Mouse (Mus musculus) lung, postnatal 0 days (tissue): ENCODE data around the gene Cdc42bpa. TPM values are rescaled to one million over a fixed set of nuclear protein-coding genes. Genes with fewer than 3 reads are reported as not detected.

Experiments used
- ATAC-seq: fragments of 200-750 bp; cut with Nextera tagmentation; 2 replicates; pipeline ENCODE4 v1.8.0; 2017; ENCODE audit warnings: moderate library complexity
- DNase-seq: peaks from one replicate; pipeline ENCODE4 v3.0.0-alpha.2; 2016; ENCODE audit warnings: low spot score
- H3K27ac ChIP-seq: fragments of 300-500 bp; sonication (generic); 2 replicates; pipeline ENCODE4 v1.5.1; 2014; ENCODE audit warnings: antibody characterized with exemption, mild to moderate bottlenecking, low read length, mixed read lengths
- H3K27me3 ChIP-seq: fragments of 300-500 bp; sonication (generic); replicated peaks from 2 replicates; pipeline ENCODE4 v1.6.1; 2014; ENCODE audit warnings: low read length, mixed read lengths; ENCODE audit not compliant: insufficient read depth
- H3K36me3 ChIP-seq: fragments of 300-500 bp; sonication (generic); 2 replicates; pipeline ENCODE4 v1.6.1; 2014; ENCODE audit warnings: low read length, mixed read lengths; ENCODE audit not compliant: insufficient read depth
- H3K4me1 ChIP-seq: fragments of 300-500 bp; sonication (generic); 2 replicates; pipeline ENCODE4 v1.6.1; 2014; ENCODE audit warnings: antibody characterized with exemption, low read depth, low read length, mixed read lengths; ENCODE audit not compliant: insufficient read depth
- H3K4me2 ChIP-seq: fragments of 300-500 bp; sonication (generic); replicated peaks from 2 replicates; pipeline ENCODE4 v1.6.1; 2014; ENCODE audit warnings: low read depth, mild to moderate bottlenecking, low read length, moderate library complexity, mixed read lengths
- H3K4me3 ChIP-seq: fragments of 300-500 bp; sonication (generic); 2 replicates; pipeline ENCODE4 v1.5.1; 2014; ENCODE audit warnings: low read depth, low read length
- H3K9ac ChIP-seq: fragments of 300-500 bp; sonication (generic); replicated peaks from 2 replicates; pipeline ENCODE4 v1.6.1; 2014; ENCODE audit warnings: low read depth, mild to moderate bottlenecking
- H3K9me3 ChIP-seq: fragments of 300-500 bp; sonication (generic); 2 replicates; pipeline ENCODE4 v1.6.1; 2016; ENCODE audit warnings: low read length, mixed read lengths
- CTCF ChIP-seq: IDR thresholded peaks from 2 replicates; pipeline ENCODE4 v1.5.1; 2016; ENCODE audit warnings: antibody characterized with exemption, mild to moderate bottlenecking
- EP300 ChIP-seq: IDR thresholded peaks from 2 replicates; pipeline ENCODE4 v1.6.1; 2016; ENCODE audit warnings: antibody characterized with exemption, mild to moderate bottlenecking, control low read depth
- WGBS: fragments of 180-500 bp; shearing (Covaris S2); extraction: QIAGEN DNeasy Blood & Tissue Kit; methylation state at CpG from one replicate; pipeline ENCODE4 v1.1.7; 2014; 5-methylcytosine and 5-hydroxymethylcytosine counted together
- polyA plus RNA-seq: library from polyadenylated mRNA; unstranded; fragments of >200 nt; fragmentation: Nextera tagmentation; extraction: Ambion mirVana; gene quantifications from 2 replicates; pipeline ENCODE4 v1.2.1, GENCODE M21; 2015

Cdc42bpa gene
- polyA plus RNA-seq, 1 experiment from 2014 or later = 17.9 TPM

GRCm38 (mm10) chr1:180118233-180118632 lies 158.0 kb downstream of the Cdc42bpa start:
- Histone ChIP-seq H3K27ac (no peak overlapping the region), H3K4me1 (no peaks in the 10 kb centered on the region), H3K36me3 (no peaks in the 10 kb centered on the region), H3K4me3 (no peak overlapping the region), H3K9me3 (no peaks in the 10 kb centered on the region), H3K9ac (no peak overlapping the region), H3K27me3 (no peaks in the 10 kb centered on the region), H3K4me2 (no peak overlapping the region)
- DNase-seq = no peak
- 86% methylated on average over 8 of the region's 8 CpGs for WGBS
- ATAC-seq = no peak
- TF ChIP-seq CTCF = no peak
- no peak for TF ChIP-seq EP300

GRCm38 (mm10) chr1:180128077-180128792 lies 168.0 kb downstream of the Cdc42bpa start:
- ATAC-seq = no peak
- WGBS = 91% methylated on average over 5 of the region's 5 CpGs
- no peak for DNase-seq
- H3K36me3 ChIP-seq = no peaks in the 10 kb centered on the region
- no peaks in the 10 kb centered on the region for H3K9me3 ChIP-seq
- H3K4me1 ChIP-seq = no peaks in the 10 kb centered on the region
- no peak overlapping the region for H3K9ac ChIP-seq
- H3K4me3 ChIP-seq = no peak overlapping the region
- no peaks in the 10 kb centered on the region for H3K27me3 ChIP-seq
- no peak for TF ChIP-seq CTCF
- no peak for TF ChIP-seq EP300
- no peak overlapping the region for H3K27ac ChIP-seq
- no peak overlapping the region for H3K4me2 ChIP-seq

GRCm38 (mm10) chr1:180131402-180131801 lies 171.1 kb downstream of the Cdc42bpa start:
- WGBS = 44% methylated on average over 3 of the region's 3 CpGs

DNA sequence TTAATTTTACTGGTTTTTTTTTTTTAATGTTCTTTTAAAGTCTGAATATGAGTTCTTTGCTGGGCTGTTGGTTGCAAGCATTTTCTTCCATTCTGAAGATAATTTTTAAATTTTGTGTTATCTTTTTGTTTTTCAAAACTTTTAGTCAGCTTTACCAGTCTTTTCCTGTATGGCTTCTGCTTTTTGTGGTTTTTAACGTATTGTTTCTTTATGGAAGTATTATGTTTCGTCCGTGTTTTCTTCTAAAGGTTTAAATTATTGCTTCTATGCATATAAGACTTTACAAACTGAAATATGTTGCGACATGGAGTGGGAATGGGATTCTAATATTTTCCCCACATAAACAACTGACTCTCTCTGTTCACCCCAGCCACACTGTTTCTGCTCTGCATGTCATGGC lies 171.9 kb downstream of the Cdc42bpa start:
- WGBS = 88% methylated on average over 4 of the region's 4 CpGs
- no peak for DNase-seq
- no peak for TF ChIP-seq EP300
- TF ChIP-seq CTCF = no peak
- Histone ChIP-seq H3K4me1 (no peaks in the 10 kb centered on the region), H3K36me3 (peaks cover 10% of the 10 kb centered on the region; the same call in 1 of the 2 replicates), H3K9me3 (no peaks in the 10 kb centered on the region), H3K4me2 (no peak overlapping the region), H3K27me3 (no peaks in the 10 kb centered on the region), H3K9ac (no peak overlapping the region), H3K4me3 (no peak overlapping the region), H3K27ac (no peak overlapping the region)
- no peak for ATAC-seq

More at GRCm38 (mm10) chr1:180131402-180131801, 171.1 kb downstream of the Cdc42bpa start:
- Histone ChIP-seq H3K27me3 (no peaks in the 10 kb centered on the region), H3K27ac (no peak overlapping the region), H3K4me1 (no peaks in the 10 kb centered on the region), H3K9ac (no peak overlapping the region), H3K4me2 (no peak overlapping the region), H3K4me3 (no peak overlapping the region), H3K36me3 (0 out of 2 replicates have a peak, but pooled peaks cover 3% of the 10 kb centered on the region), H3K9me3 (no peaks in the 10 kb centered on the region)
- TF ChIP-seq CTCF = peak; percentile 51
- TF ChIP-seq EP300 = no peak
- no peak for DNase-seq
- ATAC-seq = no peak

- DNase-seq = no peak
- 88% methylated on average over 4 of the region's 4 CpGs for WGBS
Observed at GRCm38 (mm10) chr1:180139158-180139557, 178.9 kb downstream of the Cdc42bpa start.

DNA sequence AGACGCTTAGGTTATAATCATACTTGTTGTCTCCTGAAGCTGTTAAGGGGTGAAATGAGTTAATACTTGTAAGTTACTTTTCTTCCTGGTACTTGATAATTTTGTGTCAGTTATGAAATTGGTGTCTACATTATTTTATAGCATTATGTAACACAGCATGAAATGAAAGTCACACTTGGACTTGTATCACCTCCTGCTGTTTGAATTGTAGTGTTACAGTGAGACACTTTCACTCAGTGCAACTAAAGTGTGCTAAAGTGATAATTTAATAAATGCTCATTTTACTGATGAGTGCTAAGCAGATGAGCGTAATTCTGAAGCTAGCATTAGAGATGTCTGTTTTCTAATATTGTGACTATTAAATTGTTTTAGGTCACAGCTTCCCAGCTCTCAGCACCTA lies 180.7 kb downstream of the Cdc42bpa start:
- 91% methylated on average over 2 of the region's 2 CpGs for WGBS
- no peak overlapping the region for H3K4me2 ChIP-seq
- DNase-seq (no peak), ATAC-seq (no peak)
- peak; percentile 46 for TF ChIP-seq CTCF
- no peak for TF ChIP-seq EP300
- no peak overlapping the region for H3K9ac ChIP-seq
- H3K36me3 ChIP-seq = peaks cover 17% of the 10 kb centered on the region; the same call in 1 of the 2 replicates
- no peak overlapping the region for H3K27ac ChIP-seq
- no peak overlapping the region for H3K4me3 ChIP-seq
- no peaks in the 10 kb centered on the region for H3K4me1 ChIP-seq
- H3K27me3 ChIP-seq = no peaks in the 10 kb centered on the region
- no peaks in the 10 kb centered on the region for H3K9me3 ChIP-seq

More at GRCm38 (mm10) chr1:180139158-180139557, 178.9 kb downstream of the Cdc42bpa start:
- Histone ChIP-seq H3K9me3 (no peaks in the 10 kb centered on the region), H3K4me3 (no peak overlapping the region), H3K4me1 (no peaks in the 10 kb centered on the region), H3K4me2 (no peak overlapping the region), H3K27ac (no peak overlapping the region), H3K36me3 (peaks cover 11% of the 10 kb centered on the region; the same call in 1 of the 2 replicates), H3K27me3 (no peaks in the 10 kb centered on the region), H3K9ac (no peak overlapping the region)
- ATAC-seq = no peak
- TF ChIP-seq CTCF (no peak), EP300 (no peak)
